Mouse (Mus musculus): Measurements from ENCODE around the gene Jmjd1c. TPM values are rescaled to one million over a fixed set of nuclear protein-coding genes. Genes with fewer than 3 reads are reported as not detected.

Jmjd1c gene
- polyA plus RNA-seq, 1 experiment from 2014 or later: 46.9 TPM

GRCm38 (mm10) chr10:67119291-67119690 lies 23.4 kb downstream of the Jmjd1c start:
- Histone ChIP-seq H3K4me2 (ENCODE audit: low read depth, low read length) (no peak overlapping the region), H3K9me3 (replicated peaks; ENCODE audit: control insufficient read depth, low read length) (no peaks in the 10 kb centered on the region), H3K4me3 (ENCODE audit: low read depth, low read length) (no peak overlapping the region), H3K9ac (replicated peaks; ENCODE audit: low read length) (no peak overlapping the region), H3K36me3 (replicated peaks; ENCODE audit: control insufficient read depth, insufficient read depth, low read depth, low read length) (no peaks in the 10 kb centered on the region), H3K27ac (replicated peaks; ENCODE audit: low read depth, low read length) (no peak overlapping the region), H3K4me1 (ENCODE audit: control insufficient read depth, insufficient read depth, low read length) (no peaks in the 10 kb centered on the region), H3K27me3 (ENCODE audit: control insufficient read depth, insufficient read depth, low read length) (no peaks in the 10 kb centered on the region)
- WGBS: 65% methylated on average over 7 of the region's 7 CpGs
- DNase-seq (ENCODE audit: low spot score): no peak
- no peak for ATAC-seq (replicated peaks; ENCODE audit: insufficient number of reproducible peaks, low FRiP score, low TSS enrichment, low read depth)

GRCm38 (mm10) chr10:67120180-67120579 lies 24.3 kb downstream of the Jmjd1c start:
- DNase-seq (ENCODE audit: low spot score): no peak
- Histone ChIP-seq H3K4me2 (ENCODE audit: low read depth, low read length) (no peak overlapping the region), H3K4me1 (ENCODE audit: control insufficient read depth, insufficient read depth, low read length) (no peaks in the 10 kb centered on the region), H3K4me3 (ENCODE audit: low read depth, low read length) (no peak overlapping the region), H3K9ac (replicated peaks; ENCODE audit: low read length) (no peak overlapping the region), H3K27ac (replicated peaks; ENCODE audit: low read depth, low read length) (no peak overlapping the region), H3K27me3 (ENCODE audit: control insufficient read depth, insufficient read depth, low read length) (no peaks in the 10 kb centered on the region), H3K36me3 (replicated peaks; ENCODE audit: control insufficient read depth, insufficient read depth, low read depth, low read length) (no peaks in the 10 kb centered on the region), H3K9me3 (replicated peaks; ENCODE audit: control insufficient read depth, low read length) (no peaks in the 10 kb centered on the region)
- no peak for ATAC-seq (replicated peaks; ENCODE audit: insufficient number of reproducible peaks, low FRiP score, low TSS enrichment, low read depth)
- 55% methylated on average over 4 of the region's 4 CpGs for WGBS

GRCm38 (mm10) chr10:67120640-67121039 lies 24.7 kb downstream of the Jmjd1c start:
- no peaks in the 10 kb centered on the region for H3K36me3 ChIP-seq (replicated peaks; ENCODE audit: control insufficient read depth, insufficient read depth, low read depth, low read length)
- 60% methylated on average over 2 of the region's 2 CpGs for WGBS
- DNase-seq (ENCODE audit: low spot score) (no peak), ATAC-seq (replicated peaks; ENCODE audit: insufficient number of reproducible peaks, low FRiP score, low TSS enrichment, low read depth) (no peak)
- no peaks in the 10 kb centered on the region for H3K27me3 ChIP-seq (ENCODE audit: control insufficient read depth, insufficient read depth, low read length)
- H3K4me2 ChIP-seq (ENCODE audit: low read depth, low read length): no peak overlapping the region
- H3K9ac ChIP-seq (replicated peaks; ENCODE audit: low read length): no peak overlapping the region
- no peaks in the 10 kb centered on the region for H3K4me1 ChIP-seq (ENCODE audit: control insufficient read depth, insufficient read depth, low read length)
- H3K4me3 ChIP-seq (ENCODE audit: low read depth, low read length): no peak overlapping the region
- H3K9me3 ChIP-seq (replicated peaks; ENCODE audit: control insufficient read depth, low read length): no peaks in the 10 kb centered on the region
- no peak overlapping the region for H3K27ac ChIP-seq (replicated peaks; ENCODE audit: low read depth, low read length)

DNA sequence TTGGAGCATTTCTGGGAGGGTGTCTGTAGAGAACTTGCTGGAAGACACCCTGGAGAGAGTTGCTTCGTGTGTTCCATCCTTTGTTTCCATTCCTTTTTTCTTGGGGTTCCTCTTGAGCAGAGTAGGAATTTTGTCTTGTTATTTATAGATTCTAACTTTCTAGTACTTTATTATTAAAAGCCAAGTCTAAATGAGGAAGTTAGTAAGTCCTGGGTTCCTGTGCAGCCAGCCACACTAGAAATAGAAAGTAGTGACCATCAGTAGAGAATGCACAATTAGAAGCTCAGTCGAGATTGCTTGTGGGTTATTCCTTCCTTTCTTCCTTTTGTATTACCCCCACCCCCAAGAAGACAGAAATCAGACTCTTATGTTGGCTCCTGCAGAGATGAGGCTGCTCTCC lies 27.8 kb downstream of the Jmjd1c start:
- no peak for DNase-seq (ENCODE audit: low spot score)
- Histone ChIP-seq H3K4me1 (ENCODE audit: control insufficient read depth, insufficient read depth, low read length) (no peaks in the 10 kb centered on the region), H3K9me3 (replicated peaks; ENCODE audit: control insufficient read depth, low read length) (no peaks in the 10 kb centered on the region), H3K27me3 (ENCODE audit: control insufficient read depth, insufficient read depth, low read length) (no peaks in the 10 kb centered on the region), H3K36me3 (replicated peaks; ENCODE audit: control insufficient read depth, insufficient read depth, low read depth, low read length) (no peaks in the 10 kb centered on the region), H3K9ac (replicated peaks; ENCODE audit: low read length) (no peak overlapping the region), H3K4me2 (ENCODE audit: low read depth, low read length) (no peak overlapping the region), H3K4me3 (ENCODE audit: low read depth, low read length) (no peak overlapping the region), H3K27ac (replicated peaks; ENCODE audit: low read depth, low read length) (no peak overlapping the region)
- 65% methylated on average over 2 of the region's 2 CpGs for WGBS
- ATAC-seq (replicated peaks; ENCODE audit: insufficient number of reproducible peaks, low FRiP score, low TSS enrichment, low read depth): no peak

DNA sequence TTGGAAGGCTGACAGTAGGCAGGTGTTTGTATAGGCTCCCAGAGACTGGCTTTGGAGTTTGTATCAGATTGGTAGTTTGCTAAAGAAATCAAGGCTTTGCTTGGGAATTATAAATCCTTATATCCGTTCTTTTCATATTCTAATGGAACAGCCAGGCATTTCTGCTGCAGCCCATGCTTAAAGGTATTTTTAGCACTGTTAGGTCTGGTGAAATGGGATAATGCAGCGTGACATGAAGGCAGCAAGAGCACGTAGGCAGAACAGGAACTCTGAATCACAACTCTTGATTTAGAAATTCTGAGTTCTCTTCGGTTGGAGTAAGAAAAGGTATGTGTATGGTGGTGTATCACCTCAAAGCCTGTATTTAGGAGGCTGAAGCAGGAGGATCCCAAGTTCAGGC lies 28.2 kb downstream of the Jmjd1c start:
- no peak for DNase-seq (ENCODE audit: low spot score)
- H3K4me1 ChIP-seq (ENCODE audit: control insufficient read depth, insufficient read depth, low read length): no peaks in the 10 kb centered on the region
- no peak overlapping the region for H3K9ac ChIP-seq (replicated peaks; ENCODE audit: low read length)
- no peak overlapping the region for H3K4me2 ChIP-seq (ENCODE audit: low read depth, low read length)
- ATAC-seq (replicated peaks; ENCODE audit: insufficient number of reproducible peaks, low FRiP score, low TSS enrichment, low read depth): no peak
- no peaks in the 10 kb centered on the region for H3K9me3 ChIP-seq (replicated peaks; ENCODE audit: control insufficient read depth, low read length)
- H3K36me3 ChIP-seq (replicated peaks; ENCODE audit: control insufficient read depth, insufficient read depth, low read depth, low read length): no peaks in the 10 kb centered on the region
- no peak overlapping the region for H3K27ac ChIP-seq (replicated peaks; ENCODE audit: low read depth, low read length)
- WGBS: 79% methylated on average over 4 of the region's 4 CpGs
- H3K27me3 ChIP-seq (ENCODE audit: control insufficient read depth, insufficient read depth, low read length): no peaks in the 10 kb centered on the region
- H3K4me3 ChIP-seq (ENCODE audit: low read depth, low read length): no peak overlapping the region

DNA sequence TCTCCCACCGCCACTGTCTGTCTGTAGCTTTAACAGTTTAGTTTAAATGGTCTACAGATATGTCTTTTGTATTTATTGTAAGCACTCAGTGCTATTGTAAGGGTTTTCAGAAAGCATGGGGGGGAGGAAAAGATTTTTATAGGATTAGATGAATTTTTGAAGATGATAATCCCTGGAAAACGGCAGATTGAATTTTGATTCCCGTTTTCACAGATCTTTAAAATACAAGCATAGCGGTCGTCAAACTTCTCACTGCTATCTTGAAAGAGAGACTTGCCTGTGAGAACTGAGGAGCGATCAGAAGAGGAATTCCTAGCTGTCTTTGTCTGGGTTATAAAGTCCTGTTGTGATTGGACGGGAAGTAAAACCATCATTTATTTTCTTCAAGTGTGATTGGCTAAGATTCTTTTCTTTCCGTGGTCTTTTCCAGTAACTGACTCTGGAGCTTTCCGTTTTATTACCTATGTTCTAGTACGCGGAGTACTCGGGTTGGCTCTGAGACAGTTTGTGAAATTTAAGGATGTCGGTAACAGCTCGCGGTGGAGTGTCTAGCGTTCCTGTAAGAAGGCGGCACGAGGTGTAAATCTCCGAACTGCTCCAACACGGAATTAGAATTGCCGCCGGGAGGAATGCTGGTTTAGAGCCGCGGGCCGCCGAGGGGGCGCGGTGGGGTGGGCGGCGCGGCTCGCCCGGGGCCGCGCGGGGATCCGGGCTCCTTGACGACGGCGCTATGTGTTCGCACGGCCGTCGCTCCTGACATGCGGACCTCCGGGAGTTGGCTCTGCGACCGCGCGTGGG lies 30.3 kb downstream of the Jmjd1c start:
- H3K27ac ChIP-seq (replicated peaks; ENCODE audit: low read depth, low read length): peak overlapping the region; percentile 35; the same call in 1 of the 2 replicates
- H3K9me3 ChIP-seq (replicated peaks; ENCODE audit: control insufficient read depth, low read length): no peaks in the 10 kb centered on the region
- peak overlapping the region; percentile 100 for H3K4me2 ChIP-seq (ENCODE audit: low read depth, low read length)
- peak overlapping the region; percentile 79 for H3K9ac ChIP-seq (replicated peaks; ENCODE audit: low read length)
- no peaks in the 10 kb centered on the region for H3K27me3 ChIP-seq (ENCODE audit: control insufficient read depth, insufficient read depth, low read length)
- ATAC-seq (replicated peaks; ENCODE audit: insufficient number of reproducible peaks, low FRiP score, low TSS enrichment, low read depth) (0 out of 2 replicates have a peak, but pooled peaks have one; percentile 53), DNase-seq (ENCODE audit: low spot score) (peak; percentile 69)
- H3K4me3 ChIP-seq (ENCODE audit: low read depth, low read length): peak overlapping the region; percentile 85
- WGBS: under 1% methylated on average over 50 of the region's 50 CpGs
- H3K4me1 ChIP-seq (ENCODE audit: control insufficient read depth, insufficient read depth, low read length): no peaks in the 10 kb centered on the region
- H3K36me3 ChIP-seq (replicated peaks; ENCODE audit: control insufficient read depth, insufficient read depth, low read depth, low read length): no peaks in the 10 kb centered on the region

GRCm38 (mm10) chr10:67126859-67127758 lies 31.2 kb downstream of the Jmjd1c start:
- Histone ChIP-seq H3K27me3 (ENCODE audit: control insufficient read depth, insufficient read depth, low read length) (no peaks in the 10 kb centered on the region), H3K27ac (replicated peaks; ENCODE audit: low read depth, low read length) (peak overlapping the region; percentile 35; the same call in 1 of the 2 replicates), H3K36me3 (replicated peaks; ENCODE audit: control insufficient read depth, insufficient read depth, low read depth, low read length) (no peaks in the 10 kb centered on the region), H3K4me3 (ENCODE audit: low read depth, low read length) (peak overlapping the region; percentile 85), H3K4me1 (ENCODE audit: control insufficient read depth, insufficient read depth, low read length) (no peaks in the 10 kb centered on the region), H3K9me3 (replicated peaks; ENCODE audit: control insufficient read depth, low read length) (no peaks in the 10 kb centered on the region), H3K4me2 (ENCODE audit: low read depth, low read length) (peak overlapping the region; percentile 100), H3K9ac (replicated peaks; ENCODE audit: low read length) (peak overlapping the region; percentile 79)
- 2% methylated on average over 96 of the region's 115 CpGs for WGBS
- DNase-seq (ENCODE audit: low spot score) (peak; percentile 68), ATAC-seq (replicated peaks; ENCODE audit: insufficient number of reproducible peaks, low FRiP score, low TSS enrichment, low read depth) (peak; percentile 77)

- DNase-seq (ENCODE audit: low spot score) (no peak), ATAC-seq (replicated peaks; ENCODE audit: insufficient number of reproducible peaks, low FRiP score, low TSS enrichment, low read depth) (no peak)
- no peak overlapping the region for H3K27ac ChIP-seq (replicated peaks; ENCODE audit: low read depth, low read length)
- no peaks in the 10 kb centered on the region for H3K4me1 ChIP-seq (ENCODE audit: control insufficient read depth, insufficient read depth, low read length)
- no peak overlapping the region for H3K9ac ChIP-seq (replicated peaks; ENCODE audit: low read length)
- H3K36me3 ChIP-seq (replicated peaks; ENCODE audit: control insufficient read depth, insufficient read depth, low read depth, low read length): no peaks in the 10 kb centered on the region
- WGBS: 50% methylated on average over 1 of the region's 1 CpGs
- no peaks in the 10 kb centered on the region for H3K9me3 ChIP-seq (replicated peaks; ENCODE audit: control insufficient read depth, low read length)
- no peak overlapping the region for H3K4me3 ChIP-seq (ENCODE audit: low read depth, low read length)
- no peaks in the 10 kb centered on the region for H3K27me3 ChIP-seq (ENCODE audit: control insufficient read depth, insufficient read depth, low read length)
- H3K4me2 ChIP-seq (ENCODE audit: low read depth, low read length): no peak overlapping the region
Measured at GRCm38 (mm10) chr10:67129531-67129930, 33.6 kb downstream of the Jmjd1c start.

All from embryonic facial prominence, embryonic 11.5 days (tissue).